Mouse (Mus musculus) midbrain, embryonic 13.5 days (tissue): ENCODE results near the gene Nr1i3. TPM values are rescaled to one million over a fixed set of nuclear protein-coding genes. Genes with fewer than 3 reads are reported as not detected.

Experiments used
- ATAC-seq: fragments of 200-750 bp; cut with Nextera tagmentation; 2 replicates; pipeline ENCODE4 v1.8.0; 2017; ENCODE audit warnings: mild to moderate bottlenecking, moderate TSS enrichment, moderate library complexity
- H3K27ac ChIP-seq: fragments of 300-500 bp; sonication (generic); 2 replicates; pipeline ENCODE4 v1.5.1; 2015; ENCODE audit warnings: inconsistent platforms, mild to moderate bottlenecking, moderate library complexity
- H3K27me3 ChIP-seq: fragments of 300-500 bp; sonication (generic); 2 replicates; pipeline ENCODE4 v1.6.1; 2015; ENCODE audit warnings: mild to moderate bottlenecking, inconsistent platforms
- H3K36me3 ChIP-seq: fragments of 300-500 bp; sonication (generic); 2 replicates; pipeline ENCODE4 v1.6.1; 2015; ENCODE audit warnings: mild to moderate bottlenecking, inconsistent platforms
- H3K4me1 ChIP-seq: fragments of 300-500 bp; sonication (generic); replicated peaks from 2 replicates; pipeline ENCODE4 v1.6.1; 2015; ENCODE audit warnings: inconsistent platforms
- H3K4me2 ChIP-seq: fragments of 300-500 bp; sonication (generic); replicated peaks from 2 replicates; pipeline ENCODE4 v1.6.1; 2015; ENCODE audit warnings: moderate library complexity, mild to moderate bottlenecking, inconsistent platforms
- H3K4me3 ChIP-seq: fragments of 300-500 bp; sonication (generic); replicated peaks from 2 replicates; pipeline ENCODE4 v1.5.1; 2015; ENCODE audit warnings: mild to moderate bottlenecking, inconsistent platforms
- H3K9ac ChIP-seq: fragments of 300-500 bp; sonication (generic); replicated peaks from 2 replicates; pipeline ENCODE4 v1.6.1; 2015; ENCODE audit warnings: mild to moderate bottlenecking, inconsistent platforms
- H3K9me3 ChIP-seq: fragments of 300-500 bp; sonication (generic); 2 replicates; pipeline ENCODE4 v1.6.1; 2016; ENCODE audit warnings: mild to moderate bottlenecking, inconsistent platforms
- WGBS: fragments of 180-500 bp; shearing (Covaris S2); methylation state at CpG from one replicate; pipeline ENCODE4 v1.1.7; 2015; 5-methylcytosine and 5-hydroxymethylcytosine counted together
- polyA plus RNA-seq: library from polyadenylated mRNA; unstranded; fragments of >200 nt; fragmentation: Nextera tagmentation; extraction: Ambion mirVana; gene quantifications from 2 replicates; pipeline ENCODE4 v1.2.1, GENCODE M21; 2015

Gene Nr1i3
- polyA plus RNA-seq, 1 experiment from 2014 or later: 0.42 TPM

DNA sequence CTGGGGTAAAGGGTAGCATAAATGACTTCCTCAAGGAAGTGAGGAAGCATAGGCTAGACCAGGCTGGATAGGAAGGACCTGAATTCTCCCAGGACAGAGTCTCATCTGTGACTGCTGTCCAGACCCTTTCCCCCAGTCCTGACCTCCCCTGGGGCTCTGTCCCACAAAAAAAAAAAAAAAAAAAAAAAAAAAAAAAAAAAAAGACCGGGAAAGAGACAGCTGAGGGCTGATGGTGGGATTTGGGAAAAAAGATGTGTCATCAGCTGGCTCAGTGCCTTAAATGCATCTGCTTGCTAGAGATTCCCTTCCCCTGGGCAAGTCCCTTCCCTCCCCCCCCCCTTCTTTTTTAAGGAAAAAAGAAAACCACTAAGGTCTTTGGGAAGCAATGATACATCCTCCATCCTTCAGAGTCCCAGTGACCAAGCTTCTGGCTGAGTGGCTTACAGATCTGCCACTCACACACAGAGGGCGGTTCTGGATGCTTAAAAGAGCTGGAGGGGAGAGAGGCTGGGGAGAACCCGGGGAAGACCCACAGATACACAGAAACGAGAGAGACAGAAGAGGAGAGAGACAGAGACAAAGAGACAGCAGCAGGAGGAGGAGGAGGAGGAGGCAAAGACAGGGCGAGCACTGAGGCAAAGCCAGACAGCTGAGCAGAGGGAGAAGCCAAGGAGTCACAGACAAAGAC is 36.3 kb downstream of the Nr1i3 start, which contains the start of gene Adamts4:
Gene Adamts4, plus strand, starts transcription at position 509 of the 688 bp plus-strand sequence.
- Histone ChIP-seq H3K9me3 (no peaks in the 10 kb centered on the region), H3K27ac (peak within 1 kb of the TSS; percentile 49), H3K4me2 (peak within 1 kb of the TSS; percentile 56), H3K27me3 (no peaks in the 10 kb centered on the region), H3K4me3 (peak within 1 kb of the TSS; percentile 23), H3K36me3 (peaks cover 2% of the 10 kb centered on the region; the same call in 1 of the 2 replicates), H3K9ac (peak within 1 kb of the TSS; percentile 53), H3K4me1 (peaks cover 57% of the 10 kb centered on the region)
- 7% methylated on average over 4 of the region's 5 CpGs for WGBS
- ATAC-seq: no peak

DNA sequence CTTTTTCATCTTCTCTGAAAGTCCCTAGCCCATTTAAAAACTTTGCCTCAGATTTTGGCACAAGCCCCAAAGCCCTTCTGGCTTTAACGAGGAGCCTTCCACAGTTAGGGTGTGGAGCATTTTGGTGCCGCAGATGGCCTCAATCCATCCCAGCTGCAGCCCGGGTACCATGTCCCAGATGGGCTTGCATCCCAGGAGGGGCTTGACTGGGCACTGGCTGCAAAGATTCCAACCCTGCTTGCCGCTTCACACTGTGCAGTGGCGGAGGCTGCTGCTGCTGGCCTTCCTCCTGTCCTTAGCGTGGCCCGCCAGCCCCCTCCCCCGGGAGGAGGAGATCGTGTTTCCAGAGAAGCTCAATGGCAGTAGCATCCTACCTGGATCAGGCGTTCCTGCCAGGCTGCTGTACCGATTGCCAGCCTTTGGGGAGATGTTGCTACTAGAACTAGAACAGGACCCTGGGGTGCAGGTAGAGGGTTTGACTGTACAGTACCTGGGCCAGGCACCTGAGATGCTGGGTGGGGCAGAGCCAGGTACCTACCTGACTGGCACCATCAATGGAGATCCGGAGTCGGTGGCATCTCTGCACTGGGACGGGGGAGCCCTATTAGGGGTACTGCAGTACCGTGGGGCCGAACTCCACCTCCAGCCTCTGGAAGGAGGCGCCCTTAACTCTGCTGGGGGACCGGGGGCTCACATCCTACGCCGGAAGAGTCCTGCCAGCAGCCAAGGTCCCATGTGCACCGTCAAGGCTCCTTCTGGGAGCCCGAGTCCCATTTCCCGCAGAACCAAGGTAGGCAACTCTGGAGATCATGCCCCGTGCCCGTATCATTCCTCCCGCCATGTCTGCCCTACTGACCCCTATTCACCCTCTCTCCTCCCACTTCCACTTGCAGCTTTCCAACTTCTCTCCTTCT is 37.2 kb downstream of the Nr1i3 start, which contains the start of gene Ndufs2:
Gene Ndufs2, minus strand, starts transcription at position 709 of the 914 bp plus-strand sequence.
- no peaks in the 10 kb centered on the region for H3K27me3 ChIP-seq
- peak within 1 kb of the TSS; percentile 23 for H3K4me3 ChIP-seq
- no peaks in the 10 kb centered on the region for H3K9me3 ChIP-seq
- 13% methylated on average over 26 of the region's 26 CpGs for WGBS
- H3K36me3 ChIP-seq: no peaks in the 10 kb centered on the region
- ATAC-seq: no peak
- H3K4me2 ChIP-seq: peak within 1 kb of the TSS; percentile 56
- peak within 1 kb of the TSS; percentile 49 for H3K27ac ChIP-seq
- peak within 1 kb of the TSS; percentile 53 for H3K9ac ChIP-seq
- peaks cover 51% of the 10 kb centered on the region for H3K4me1 ChIP-seq

DNA sequence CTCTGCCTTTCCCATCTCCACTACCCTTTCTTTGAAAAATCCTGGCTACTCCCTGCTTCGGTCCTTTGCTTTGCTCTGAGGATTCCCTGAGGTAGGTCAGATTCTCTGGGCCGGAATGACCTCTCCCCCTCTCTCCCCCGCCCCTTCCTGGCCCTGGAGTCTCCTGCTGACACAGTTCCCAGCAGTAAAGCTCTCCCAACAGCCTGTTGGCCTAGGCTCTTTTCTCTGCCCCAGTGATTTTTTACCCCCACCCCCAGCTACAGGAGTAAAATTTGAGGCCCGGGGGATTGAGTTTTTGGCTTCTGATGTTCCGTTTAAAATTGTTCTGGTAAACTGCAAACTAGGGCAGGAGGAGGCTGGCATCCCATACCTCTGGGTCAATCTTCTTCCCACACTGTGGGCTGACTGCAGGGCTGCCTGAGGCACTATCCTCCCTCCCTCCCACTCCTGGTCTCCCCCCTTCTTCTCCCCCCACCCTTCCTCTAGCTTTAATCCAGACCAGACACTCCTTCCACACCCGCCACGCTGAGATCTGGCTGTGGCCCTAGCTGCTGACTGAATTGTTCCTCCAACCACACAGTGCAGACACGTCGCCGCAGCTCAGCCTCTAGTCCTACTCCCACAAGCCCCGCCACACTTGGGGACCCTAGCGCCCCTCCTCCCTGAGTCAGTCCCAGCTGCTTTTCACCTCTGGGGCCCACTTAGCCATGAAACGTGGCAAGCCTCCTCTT is 38.0 kb downstream of the Nr1i3 start:
- Histone ChIP-seq H3K36me3 (no peaks in the 10 kb centered on the region), H3K27ac (peak overlapping the region; percentile 45), H3K9ac (peak overlapping the region; percentile 53), H3K27me3 (no peaks in the 10 kb centered on the region), H3K4me2 (peak overlapping the region; percentile 56), H3K9me3 (no peaks in the 10 kb centered on the region), H3K4me1 (peaks cover 46% of the 10 kb centered on the region), H3K4me3 (peak overlapping the region; percentile 23)
- no peak for ATAC-seq
- WGBS: 3% methylated on average over 13 of the region's 13 CpGs

DNA sequence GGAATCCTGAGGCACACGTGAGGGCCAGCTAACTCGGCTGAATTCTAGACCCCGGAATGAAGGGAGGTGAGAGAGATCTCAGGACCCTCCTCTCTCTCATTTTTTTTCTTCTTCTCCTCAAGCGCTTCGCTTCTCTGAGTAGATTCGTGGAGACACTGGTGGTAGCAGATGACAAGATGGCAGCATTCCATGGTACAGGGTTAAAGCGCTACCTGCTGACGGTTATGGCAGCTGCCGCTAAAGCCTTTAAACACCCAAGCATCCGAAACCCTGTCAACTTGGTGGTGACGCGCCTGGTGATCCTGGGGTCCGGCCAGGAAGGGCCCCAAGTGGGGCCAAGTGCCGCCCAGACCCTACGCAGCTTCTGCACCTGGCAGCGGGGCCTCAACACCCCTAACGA is 38.6 kb downstream of the Nr1i3 start:
- H3K9ac ChIP-seq: peak overlapping the region; percentile 53; the same call in 1 of the 2 replicates

DNA sequence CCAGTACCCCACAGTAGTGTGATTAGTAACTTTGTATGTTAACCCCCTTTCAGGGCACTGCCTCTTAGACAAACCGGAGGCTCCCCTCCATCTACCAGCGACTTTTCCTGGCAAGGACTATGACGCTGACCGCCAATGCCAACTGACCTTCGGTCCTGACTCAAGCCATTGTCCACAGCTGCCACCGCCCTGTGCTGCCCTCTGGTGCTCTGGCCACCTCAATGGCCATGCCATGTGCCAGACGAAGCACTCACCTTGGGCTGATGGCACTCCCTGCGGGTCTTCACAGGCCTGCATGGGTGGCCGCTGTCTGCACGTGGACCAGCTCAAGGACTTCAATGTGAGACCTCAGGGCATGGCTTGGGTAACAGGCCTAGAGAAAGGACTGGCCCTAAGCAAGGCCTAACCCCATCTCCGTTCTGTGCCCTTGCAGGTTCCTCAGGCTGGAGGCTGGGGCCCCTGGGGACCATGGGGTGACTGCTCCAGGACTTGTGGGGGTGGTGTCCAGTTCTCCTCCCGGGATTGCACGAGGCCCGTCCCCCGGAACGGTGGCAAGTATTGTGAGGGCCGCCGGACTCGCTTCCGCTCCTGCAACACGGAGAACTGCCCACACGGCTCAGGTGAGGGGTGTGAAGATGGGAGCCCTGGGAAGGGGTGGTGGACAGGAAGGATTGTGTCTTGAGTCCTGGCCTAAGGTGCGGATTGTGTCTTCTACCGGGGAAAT is 42.5 kb downstream of the Nr1i3 start:
- ATAC-seq: no peak
- Histone ChIP-seq H3K9ac (no peak overlapping the region), H3K36me3 (peaks cover 7% of the 10 kb centered on the region), H3K27ac (no peak overlapping the region), H3K27me3 (no peaks in the 10 kb centered on the region), H3K4me2 (no peak overlapping the region), H3K9me3 (no peaks in the 10 kb centered on the region), H3K4me1 (peaks cover 14% of the 10 kb centered on the region), H3K4me3 (no peak overlapping the region)
- WGBS: 91% methylated on average over 24 of the region's 24 CpGs

More for the DNA sequence above, 38.6 kb downstream of the Nr1i3 start:
- Histone ChIP-seq H3K27ac (peak overlapping the region; percentile 45), H3K4me1 (peaks cover 44% of the 10 kb centered on the region), H3K4me3 (no peak overlapping the region; the same call in 1 of the 2 replicates), H3K4me2 (peak overlapping the region; percentile 56), H3K27me3 (no peaks in the 10 kb centered on the region), H3K9me3 (no peaks in the 10 kb centered on the region), H3K36me3 (no peaks in the 10 kb centered on the region)
- ATAC-seq: no peak
- WGBS: 49% methylated on average over 17 of the region's 17 CpGs

DNA sequence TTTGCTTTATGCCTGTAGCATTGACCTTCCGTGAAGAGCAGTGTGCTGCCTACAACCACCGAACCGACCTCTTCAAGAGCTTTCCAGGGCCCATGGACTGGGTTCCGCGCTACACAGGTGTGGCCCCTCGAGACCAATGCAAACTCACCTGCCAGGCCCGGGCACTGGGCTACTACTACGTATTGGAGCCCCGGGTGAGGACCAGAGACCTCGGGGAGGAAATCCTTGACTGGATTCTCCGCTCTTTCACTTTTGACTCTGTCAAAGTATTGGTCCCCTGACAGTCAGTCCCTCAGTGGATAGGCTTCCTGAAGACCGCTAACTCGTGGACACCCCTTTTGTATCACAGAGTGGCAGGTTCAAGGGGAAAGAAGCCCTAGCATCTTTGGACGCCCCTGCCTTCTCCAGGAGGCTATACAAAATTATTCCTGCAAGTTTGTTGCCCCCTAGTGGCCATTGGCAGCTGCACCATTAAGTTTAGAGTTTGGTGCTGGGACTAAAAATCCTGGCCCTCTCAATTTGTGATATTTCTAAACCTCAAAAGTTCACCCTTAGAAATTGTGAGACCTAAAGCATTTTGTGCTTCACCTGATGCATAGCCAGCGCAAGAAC is 43.3 kb downstream of the Nr1i3 start:
- no peaks in the 10 kb centered on the region for H3K27me3 ChIP-seq
- H3K4me2 ChIP-seq: no peak overlapping the region
- peaks cover 7% of the 10 kb centered on the region for H3K4me1 ChIP-seq
- H3K27ac ChIP-seq: no peak overlapping the region
- H3K4me3 ChIP-seq: no peak overlapping the region
- no peaks in the 10 kb centered on the region for H3K9me3 ChIP-seq
- WGBS: 68% methylated on average over 15 of the region's 15 CpGs
- no peak overlapping the region for H3K9ac ChIP-seq
- ATAC-seq: no peak
- H3K36me3 ChIP-seq: peaks cover 7% of the 10 kb centered on the region

DNA sequence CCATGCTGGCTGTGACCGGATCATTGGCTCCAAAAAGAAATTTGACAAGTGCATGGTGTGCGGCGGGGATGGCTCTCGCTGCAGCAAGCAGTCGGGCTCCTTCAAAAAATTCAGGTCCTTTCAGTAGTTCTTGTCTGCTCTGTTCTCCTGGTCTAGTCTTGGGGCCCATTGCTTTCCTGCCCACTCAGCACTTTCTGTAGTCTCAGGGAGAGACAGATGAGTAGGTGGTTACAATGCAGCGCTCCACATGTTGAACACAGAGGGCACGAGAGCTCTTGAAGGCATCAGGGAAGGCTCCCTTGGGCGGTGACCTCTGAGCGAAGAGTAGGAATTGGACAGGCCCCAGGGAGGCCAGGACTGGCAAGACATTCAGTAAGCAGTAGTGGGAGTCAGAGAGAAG is 44.0 kb downstream of the Nr1i3 start:
- Histone ChIP-seq H3K27ac (no peak overlapping the region), H3K4me1 (peaks cover 8% of the 10 kb centered on the region), H3K9me3 (no peaks in the 10 kb centered on the region), H3K4me2 (no peak overlapping the region), H3K36me3 (peaks cover 7% of the 10 kb centered on the region), H3K9ac (no peak overlapping the region), H3K4me3 (no peak overlapping the region), H3K27me3 (no peaks in the 10 kb centered on the region)
- 91% methylated on average over 9 of the region's 9 CpGs for WGBS
- no peak for ATAC-seq

DNA sequence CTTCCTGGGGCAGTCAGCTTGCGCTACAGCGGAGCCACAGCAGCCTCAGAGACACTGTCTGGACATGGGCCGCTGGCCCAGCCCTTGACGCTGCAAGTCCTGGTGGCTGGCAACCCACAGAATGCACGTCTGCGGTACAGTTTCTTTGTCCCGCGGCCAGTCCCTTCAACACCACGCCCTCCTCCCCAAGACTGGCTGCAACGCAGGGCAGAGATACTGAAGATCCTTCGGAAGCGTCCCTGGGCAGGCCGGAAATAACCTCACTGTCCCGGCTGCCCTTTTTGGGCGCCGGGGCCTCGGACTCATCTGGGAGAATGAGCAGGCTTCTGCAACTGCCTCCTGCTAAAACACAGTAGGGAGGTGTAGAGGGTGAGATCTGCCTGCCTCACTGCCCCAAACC is 45.2 kb downstream of the Nr1i3 start:
- H3K36me3 ChIP-seq: peaks cover 7% of the 10 kb centered on the region
- H3K9ac ChIP-seq: no peak overlapping the region
- no peaks in the 10 kb centered on the region for H3K27me3 ChIP-seq
- H3K4me2 ChIP-seq: no peak overlapping the region
- no peak for ATAC-seq
- H3K4me3 ChIP-seq: no peak overlapping the region
- H3K27ac ChIP-seq: no peak overlapping the region
- peaks cover 12% of the 10 kb centered on the region for H3K4me1 ChIP-seq
- no peaks in the 10 kb centered on the region for H3K9me3 ChIP-seq
- WGBS: 83% methylated on average over 17 of the region's 17 CpGs

DNA sequence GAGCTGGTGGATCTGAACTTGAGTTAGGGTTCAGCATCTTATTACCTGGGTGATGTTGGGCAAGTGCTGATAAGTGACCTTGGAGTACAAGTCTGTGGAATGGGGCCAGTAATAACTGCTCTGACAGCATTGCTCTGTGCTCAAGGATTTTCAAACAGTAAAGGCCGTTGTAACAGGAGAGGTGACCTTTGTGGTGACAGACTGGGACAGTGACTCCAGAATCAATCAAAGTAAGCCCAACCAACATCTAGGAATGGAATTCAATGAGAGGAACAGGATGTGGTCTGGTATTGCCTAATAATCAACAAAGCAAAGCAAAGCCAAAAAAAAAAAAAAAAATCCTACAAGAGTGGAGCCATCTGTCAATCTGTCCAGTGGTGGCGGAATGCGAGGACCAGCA is 46.5 kb downstream of the Nr1i3 start:
- H3K4me2 ChIP-seq: no peak overlapping the region
- H3K27ac ChIP-seq: no peak overlapping the region

DNA sequence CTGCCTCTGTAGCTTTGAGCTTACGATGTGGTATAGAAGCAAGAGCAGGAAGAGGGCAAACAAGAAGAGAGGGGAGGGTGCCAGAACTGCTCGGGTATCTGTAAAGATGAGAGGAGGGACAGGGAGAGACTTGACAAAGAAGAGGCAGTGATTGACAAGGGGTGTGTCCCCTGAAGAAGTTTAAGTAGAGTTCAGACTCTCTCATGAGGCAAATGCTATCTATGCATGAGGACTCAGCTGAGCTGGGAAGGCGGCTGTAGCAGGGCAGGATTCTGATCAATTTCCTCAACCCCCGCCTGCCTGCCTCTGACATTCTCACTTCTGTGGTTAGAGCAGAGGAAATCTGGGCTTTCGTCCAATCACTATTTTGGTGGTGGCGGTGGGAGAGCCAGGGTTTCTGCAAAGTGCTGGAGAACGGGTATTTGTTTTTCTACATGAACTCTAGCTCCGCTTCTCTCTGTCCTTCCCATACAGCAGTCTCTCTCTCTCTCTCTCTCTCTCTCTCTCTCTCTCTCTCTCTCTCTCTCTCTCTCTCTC is 48.9 kb downstream of the Nr1i3 start:
- peaks cover 7% of the 10 kb centered on the region for H3K36me3 ChIP-seq
- H3K27me3 ChIP-seq: peaks cover 8% of the 10 kb centered on the region; the same call in 1 of the 2 replicates
- H3K4me1 ChIP-seq: peaks cover 12% of the 10 kb centered on the region
- H3K9ac ChIP-seq: peak overlapping the region; percentile 58
- WGBS: 8% methylated on average over 8 of the region's 8 CpGs
- no peaks in the 10 kb centered on the region for H3K9me3 ChIP-seq
- ATAC-seq: peak; percentile 79
- H3K4me3 ChIP-seq: peak overlapping the region; percentile 31
- peak overlapping the region; percentile 55 for H3K4me2 ChIP-seq
- H3K27ac ChIP-seq: peak overlapping the region; percentile 82

More for the DNA sequence above, 46.5 kb downstream of the Nr1i3 start:
- WGBS: 91% methylated on average over 3 of the region's 3 CpGs
- Histone ChIP-seq H3K27me3 (peaks cover 4% of the 10 kb centered on the region; the same call in 1 of the 2 replicates), H3K9me3 (no peaks in the 10 kb centered on the region), H3K4me1 (peaks cover 12% of the 10 kb centered on the region), H3K36me3 (peaks cover 7% of the 10 kb centered on the region), H3K4me3 (no peak overlapping the region), H3K9ac (no peak overlapping the region)
- ATAC-seq: no peak
